Mouse (Mus musculus): Measurements from ENCODE around the gene Rtel1. TPM values are rescaled to one million over a fixed set of nuclear protein-coding genes. Genes with fewer than 3 reads are reported as not detected.
"Not testable (repeated sequence)": the region's sequence is repeated elsewhere in the genome, so short reads cannot be mapped to it uniquely, and the experiment has no call there.

Rtel1 gene
- polyA plus RNA-seq, 1 experiment: 24.7 TPM

DNA sequence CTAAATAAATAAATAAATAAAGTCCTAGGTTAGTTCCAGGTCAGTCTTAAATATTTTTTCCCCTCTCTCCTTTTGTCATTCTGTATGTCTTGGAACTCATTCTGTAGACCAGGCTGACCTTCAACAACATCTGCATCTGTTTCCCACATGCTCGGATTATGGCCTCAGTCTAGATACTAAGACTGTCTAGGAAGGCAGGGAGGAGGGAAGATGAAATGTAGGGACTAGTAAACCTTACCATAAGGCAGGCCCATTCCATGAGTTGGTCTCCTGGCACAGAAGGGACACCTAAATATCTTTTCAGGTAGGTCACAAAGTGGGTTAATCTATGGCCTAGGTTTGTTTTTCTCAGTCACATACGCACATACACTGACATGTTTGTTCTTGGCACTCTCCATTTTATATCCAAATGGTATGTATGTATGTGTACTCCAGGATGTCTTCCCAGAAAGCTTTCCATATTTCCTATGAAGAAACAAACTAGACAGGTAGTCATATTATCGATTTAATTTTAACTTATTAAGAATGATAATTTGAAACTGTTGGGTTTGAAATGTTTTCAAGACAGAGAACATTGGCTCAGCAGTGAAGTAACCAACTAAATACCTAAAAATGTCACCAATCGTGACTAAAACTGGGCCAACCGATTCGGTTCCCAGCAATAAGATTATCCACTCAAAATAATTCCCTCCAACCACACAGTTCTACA is 32.8 kb upstream of the Rtel1 start:
- H3K4me1 ChIP-seq (ENCODE audit: control insufficient read depth, insufficient read depth, insufficient read length, low read length): peaks cover 7% of the 10 kb centered on the region; the same call in 1 of the 2 replicates
- peak overlapping the region; percentile 91 for H3K27ac ChIP-seq (ENCODE audit: insufficient read depth, low read depth, low read length)
- no peak for TF ChIP-seq CTCF (IDR thresholded peaks at IDR 0.05; ENCODE audit: extremely low read depth, insufficient read length, insufficient replicate concordance, low read depth, low read length)
- no peak for TF ChIP-seq POLR2A (IDR thresholded peaks at IDR 0.05; ENCODE audit: low read depth, low read length)
- peak overlapping the region; percentile 93 for H3K4me3 ChIP-seq (ENCODE audit: low read depth, low read length)
- H3K36me3 ChIP-seq (ENCODE audit: control insufficient read depth, insufficient read depth, low read length): peaks cover 7% of the 10 kb centered on the region
- H3K27me3 ChIP-seq (ENCODE audit: control insufficient read depth, insufficient read depth, low read length): no peaks in the 10 kb centered on the region
- 31% methylated on average over 6 of the region's 6 CpGs for WGBS

- H3K4me1 ChIP-seq (ENCODE audit: control insufficient read depth, insufficient read depth, insufficient read length, low read length): peaks cover 7% of the 10 kb centered on the region; the same call in 1 of the 2 replicates
- WGBS: 4% methylated on average over 50 of the region's 71 CpGs
- H3K36me3 ChIP-seq (ENCODE audit: control insufficient read depth, insufficient read depth, low read length): peaks cover 7% of the 10 kb centered on the region
- no peak for TF ChIP-seq CTCF (IDR thresholded peaks at IDR 0.05; ENCODE audit: extremely low read depth, insufficient read length, insufficient replicate concordance, low read depth, low read length)
- peak; percentile 65 for TF ChIP-seq POLR2A (IDR thresholded peaks at IDR 0.05; ENCODE audit: low read depth, low read length)
- no peaks in the 10 kb centered on the region for H3K27me3 ChIP-seq (ENCODE audit: control insufficient read depth, insufficient read depth, low read length)
- peak overlapping the region; percentile 93 for H3K4me3 ChIP-seq (ENCODE audit: low read depth, low read length)
- H3K27ac ChIP-seq (ENCODE audit: insufficient read depth, low read depth, low read length): peak overlapping the region; percentile 91
Observed at GRCm38 (mm10) chr2:181287338-181287957, 32.1 kb upstream of the Rtel1 start.

- H3K27me3 ChIP-seq (ENCODE audit: control insufficient read depth, insufficient read depth, low read length); H3K36me3 ChIP-seq (ENCODE audit: control insufficient read depth, insufficient read depth, low read length); H3K4me1 ChIP-seq (ENCODE audit: control insufficient read depth, insufficient read depth, insufficient read length, low read length): not testable (repeated sequence)
- 11% methylated on average over 35 of the region's 38 CpGs for WGBS
- TF ChIP-seq CTCF (IDR thresholded peaks at IDR 0.05; ENCODE audit: extremely low read depth, insufficient read length, insufficient replicate concordance, low read depth, low read length): peak; percentile 52; the same call in 1 of the 2 replicates
- TF ChIP-seq POLR2A (IDR thresholded peaks at IDR 0.05; ENCODE audit: low read depth, low read length): peak; percentile 48; the same call in 1 of the 2 replicates
- peak within 1 kb of the TSS; percentile 93 for H3K4me3 ChIP-seq (ENCODE audit: low read depth, low read length)
- peak within 1 kb of the TSS; percentile 91 for H3K27ac ChIP-seq (ENCODE audit: insufficient read depth, low read depth, low read length)
Observed at GRCm38 (mm10) chr2:181287958-181288350, 31.6 kb upstream of the Rtel1 start, which contains the start of gene Gmeb2. Gmeb2 (minus strand) TSS chr2:181288035.

DNA sequence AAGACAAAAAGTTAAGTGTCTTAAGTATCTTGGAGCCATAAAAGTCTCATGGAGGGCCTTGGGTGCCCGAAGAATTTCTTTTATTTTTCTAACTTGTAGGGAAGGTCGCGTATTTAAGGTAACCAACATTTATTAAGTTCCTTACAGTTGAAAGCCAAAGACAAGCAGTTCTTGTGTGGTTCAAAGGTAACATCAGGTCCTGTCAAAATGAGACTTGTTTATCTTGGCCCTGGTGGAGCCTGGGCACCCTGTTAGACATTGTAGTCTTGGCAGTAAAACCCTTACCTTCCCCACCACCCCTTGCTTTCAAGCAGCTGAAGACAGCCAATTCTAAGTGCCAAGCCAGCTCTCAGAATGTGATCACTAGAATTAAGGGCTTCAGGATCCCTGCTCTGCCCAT is 30.8 kb upstream of the Rtel1 start:
- H3K36me3 ChIP-seq (ENCODE audit: control insufficient read depth, insufficient read depth, low read length): peaks cover 5% of the 10 kb centered on the region
- H3K4me1 ChIP-seq (ENCODE audit: control insufficient read depth, insufficient read depth, insufficient read length, low read length): peaks cover 7% of the 10 kb centered on the region; the same call in 1 of the 2 replicates
- TF ChIP-seq CTCF (IDR thresholded peaks at IDR 0.05; ENCODE audit: extremely low read depth, insufficient read length, insufficient replicate concordance, low read depth, low read length): no peak
- TF ChIP-seq POLR2A (IDR thresholded peaks at IDR 0.05; ENCODE audit: low read depth, low read length): no peak
- H3K27ac ChIP-seq (ENCODE audit: insufficient read depth, low read depth, low read length): peak overlapping the region; percentile 1; the same call in 1 of the 2 replicates
- peak overlapping the region; percentile 74; the same call in 1 of the 2 replicates for H3K4me3 ChIP-seq (ENCODE audit: low read depth, low read length)
- H3K27me3 ChIP-seq (ENCODE audit: control insufficient read depth, insufficient read depth, low read length): no peaks in the 10 kb centered on the region
- 38% methylated on average over 3 of the region's 3 CpGs for WGBS

- no peak overlapping the region for H3K27ac ChIP-seq (ENCODE audit: insufficient read depth, low read depth, low read length)
- WGBS: 55% methylated on average over 1 of the region's 1 CpGs
- no peaks in the 10 kb centered on the region for H3K36me3 ChIP-seq (ENCODE audit: control insufficient read depth, insufficient read depth, low read length)
- peaks cover 7% of the 10 kb centered on the region; the same call in 1 of the 2 replicates for H3K4me1 ChIP-seq (ENCODE audit: control insufficient read depth, insufficient read depth, insufficient read length, low read length)
- no peak overlapping the region for H3K4me3 ChIP-seq (ENCODE audit: low read depth, low read length)
- no peaks in the 10 kb centered on the region for H3K27me3 ChIP-seq (ENCODE audit: control insufficient read depth, insufficient read depth, low read length)
- TF ChIP-seq POLR2A (IDR thresholded peaks at IDR 0.05; ENCODE audit: low read depth, low read length) (no peak), CTCF (IDR thresholded peaks at IDR 0.05; ENCODE audit: extremely low read depth, insufficient read length, insufficient replicate concordance, low read depth, low read length) (no peak)
Observed at GRCm38 (mm10) chr2:181290937-181291336, 28.6 kb upstream of the Rtel1 start.

DNA sequence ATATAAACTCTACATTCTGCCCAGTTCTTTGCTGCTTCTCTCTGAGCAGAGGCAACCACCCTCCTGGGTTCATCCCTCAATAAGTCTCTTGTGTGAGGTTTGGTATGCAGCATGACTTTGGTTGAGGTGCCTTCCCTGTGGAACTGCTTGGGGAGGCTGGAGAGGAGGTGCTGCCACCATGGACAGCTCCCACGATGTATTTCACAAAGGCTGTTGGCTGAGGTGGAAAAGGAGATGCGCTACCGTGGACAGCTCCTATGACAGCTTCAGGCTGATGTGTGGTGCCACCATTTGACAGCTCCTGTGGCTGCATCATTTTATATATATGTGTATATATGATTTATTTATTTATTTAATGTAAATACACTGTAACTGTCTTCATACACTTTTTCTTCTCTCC is 17.5 kb upstream of the Rtel1 start:
- TF ChIP-seq POLR2A (IDR thresholded peaks at IDR 0.05; ENCODE audit: low read depth, low read length): no peak
- TF ChIP-seq CTCF (IDR thresholded peaks at IDR 0.05; ENCODE audit: extremely low read depth, insufficient read length, insufficient replicate concordance, low read depth, low read length): no peak
- no peak overlapping the region for H3K27ac ChIP-seq (ENCODE audit: insufficient read depth, low read depth, low read length)
- 44% methylated on average over 3 of the region's 3 CpGs for WGBS
- no peak overlapping the region for H3K4me3 ChIP-seq (ENCODE audit: low read depth, low read length)
- no peaks in the 10 kb centered on the region for H3K4me1 ChIP-seq (ENCODE audit: control insufficient read depth, insufficient read depth, insufficient read length, low read length)
- H3K36me3 ChIP-seq (ENCODE audit: control insufficient read depth, insufficient read depth, low read length): peaks cover 5% of the 10 kb centered on the region
- H3K27me3 ChIP-seq (ENCODE audit: control insufficient read depth, insufficient read depth, low read length): no peaks in the 10 kb centered on the region; the same call in 1 of the 2 replicates

DNA sequence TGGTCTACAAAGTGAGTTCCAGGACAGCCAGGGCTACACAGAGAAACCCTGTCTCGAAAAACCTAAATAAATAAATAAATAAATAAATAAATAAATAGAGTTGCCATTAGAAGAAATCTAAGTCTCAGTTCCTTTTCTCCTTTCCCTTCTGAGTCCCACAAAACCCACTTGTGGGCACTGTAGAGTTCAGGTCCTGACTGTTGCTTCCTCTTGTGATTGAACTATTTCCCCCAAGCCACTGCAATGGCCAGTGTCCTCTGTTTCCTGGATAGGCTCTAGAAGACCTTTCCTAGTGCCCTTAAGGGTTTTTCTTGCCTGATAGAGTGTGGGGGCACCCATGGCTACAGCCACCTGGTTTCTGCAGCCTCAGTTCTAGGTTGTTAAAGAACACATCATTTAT is 14.6 kb upstream of the Rtel1 start:
- Histone ChIP-seq H3K4me3 (ENCODE audit: low read depth, low read length) (no peak overlapping the region), H3K27me3 (ENCODE audit: control insufficient read depth, insufficient read depth, low read length) (no peaks in the 10 kb centered on the region; the same call in none of the 2 replicates), H3K27ac (ENCODE audit: insufficient read depth, low read depth, low read length) (no peak overlapping the region), H3K4me1 (ENCODE audit: control insufficient read depth, insufficient read depth, insufficient read length, low read length) (no peaks in the 10 kb centered on the region; the same call in 1 of the 2 replicates), H3K36me3 (ENCODE audit: control insufficient read depth, insufficient read depth, low read length) (peaks cover 5% of the 10 kb centered on the region)
- TF ChIP-seq CTCF (IDR thresholded peaks at IDR 0.05; ENCODE audit: extremely low read depth, insufficient read length, insufficient replicate concordance, low read depth, low read length) (no peak), POLR2A (IDR thresholded peaks at IDR 0.05; ENCODE audit: low read depth, low read length) (no peak)
- 74% methylated on average over 1 of the region's 1 CpGs for WGBS
